Mouse (Mus musculus) midbrain, embryonic 14.5 days (tissue): ENCODE measurements around the gene Chd9. TPM values are rescaled to one million over a fixed set of nuclear protein-coding genes. Genes with fewer than 3 reads are reported as not detected.

Experiments
- ATAC-seq: fragments of 200-750 bp; cut with Nextera tagmentation; 2 replicates; pipeline ENCODE4 v1.8.0; 2017; ENCODE audit warnings: moderate number of reproducible peaks, moderate library complexity; ENCODE audit not compliant: low FRiP score, low TSS enrichment
- DNase-seq: peaks from one replicate; pipeline ENCODE4 v3.0.0-alpha.2; 2015
- H3K27ac ChIP-seq: fragments of 300-500 bp; sonication (generic); replicated peaks from 2 replicates; pipeline ENCODE4 v1.5.1; 2014; ENCODE audit warnings: mild to moderate bottlenecking, low read depth, low read length, moderate library complexity
- H3K27me3 ChIP-seq: fragments of 300-500 bp; sonication (generic); 2 replicates; pipeline ENCODE4 v1.6.1; 2014; ENCODE audit warnings: low read length, control low read depth, mixed read lengths; ENCODE audit not compliant: control insufficient read depth, insufficient read depth
- H3K36me3 ChIP-seq: fragments of 300-500 bp; sonication (generic); 2 replicates; pipeline ENCODE4 v1.6.1; 2014; ENCODE audit warnings: low read length, control low read depth; ENCODE audit not compliant: control insufficient read depth, insufficient read depth
- H3K4me1 ChIP-seq: fragments of 300-500 bp; sonication (generic); 2 replicates; pipeline ENCODE4 v1.6.1; 2014; ENCODE audit warnings: mild to moderate bottlenecking, antibody characterized with exemption, low read length, control low read depth; ENCODE audit not compliant: control insufficient read depth, insufficient read depth
- H3K4me2 ChIP-seq: fragments of 300-500 bp; sonication (generic); 2 replicates; pipeline ENCODE4 v1.6.1; 2014; ENCODE audit warnings: mild to moderate bottlenecking, low read length, moderate library complexity
- H3K4me3 ChIP-seq: fragments of 300-500 bp; sonication (generic); replicated peaks from 2 replicates; pipeline ENCODE4 v1.5.1; 2014; ENCODE audit warnings: low read depth, low read length
- H3K9ac ChIP-seq: fragments of 300-500 bp; sonication (generic); replicated peaks from 2 replicates; pipeline ENCODE4 v1.6.1; 2014; ENCODE audit warnings: mild to moderate bottlenecking, low read length, moderate library complexity
- H3K9me3 ChIP-seq: fragments of 300-500 bp; sonication (generic); 2 replicates; pipeline ENCODE4 v1.6.1; 2016; ENCODE audit warnings: low read length, control low read depth, mixed read lengths; ENCODE audit not compliant: control insufficient read depth
- WGBS: fragments of 180-500 bp; shearing (Covaris S2); extraction: QIAGEN DNeasy Blood & Tissue Kit; methylation state at CpG from one replicate; pipeline ENCODE4 v1.1.7; 2014; 5-methylcytosine and 5-hydroxymethylcytosine counted together
- polyA plus RNA-seq: library from polyadenylated mRNA; unstranded; fragments of >200 nt; fragmentation: Nextera tagmentation; extraction: Ambion mirVana; gene quantifications from 2 replicates; pipeline ENCODE4 v1.2.1, GENCODE M21; 2014

The Chd9 gene
- polyA plus RNA-seq, 1 experiment from 2014 or later, result 90.8 TPM

- ATAC-seq (no peak), DNase-seq (no peak)
- peaks cover 9% of the 10 kb centered on the region; the same call in 1 of the 2 replicates for H3K4me1 ChIP-seq
- H3K4me3 ChIP-seq, result no peak overlapping the region
- no peaks in the 10 kb centered on the region for H3K36me3 ChIP-seq
- H3K4me2 ChIP-seq, result no peak overlapping the region
- H3K27ac ChIP-seq, result no peak overlapping the region
- no peaks in the 10 kb centered on the region for H3K27me3 ChIP-seq
- no peak overlapping the region for H3K9ac ChIP-seq
- 91% methylated on average over 7 of the region's 7 CpGs for WGBS
- H3K9me3 ChIP-seq, result no peaks in the 10 kb centered on the region
Observed at GRCm38 (mm10) chr8:90847980-90848379, 19.8 kb downstream of the Chd9 start.

- 0 out of 2 replicates have a peak overlapping the region, but pooled peaks have one; percentile 3 for H3K4me2 ChIP-seq
- peaks cover 16% of the 10 kb centered on the region for H3K4me1 ChIP-seq
- H3K36me3 ChIP-seq, result no peaks in the 10 kb centered on the region
- H3K27ac ChIP-seq, result peak overlapping the region; percentile 77
- DNase-seq (peak; percentile 79), ATAC-seq (no peak; the same call in 1 of the 2 replicates)
- H3K27me3 ChIP-seq, result no peaks in the 10 kb centered on the region
- H3K9ac ChIP-seq, result 0 out of 2 replicates have a peak overlapping the region, but pooled peaks have one; percentile 10
- H3K9me3 ChIP-seq, result no peaks in the 10 kb centered on the region
- H3K4me3 ChIP-seq, result no peak overlapping the region
- 37% methylated on average over 11 of the region's 11 CpGs for WGBS
Observed at GRCm38 (mm10) chr8:90849462-90850050, 21.4 kb downstream of the Chd9 start.

GRCm38 (mm10) chr8:90851544-90851943, 23.4 kb downstream of the Chd9 start:
- WGBS, result 47% methylated on average over 8 of the region's 8 CpGs
- no peak for DNase-seq

GRCm38 (mm10) chr8:90853971-90854670, 26.0 kb downstream of the Chd9 start:
- Histone ChIP-seq H3K9ac (no peak overlapping the region), H3K27me3 (no peaks in the 10 kb centered on the region), H3K9me3 (no peaks in the 10 kb centered on the region), H3K4me3 (no peak overlapping the region), H3K4me2 (0 out of 2 replicates have a peak overlapping the region, but pooled peaks have one; percentile 16), H3K4me1 (peaks cover 21% of the 10 kb centered on the region), H3K27ac (peak overlapping the region; percentile 20), H3K36me3 (no peaks in the 10 kb centered on the region)
- ATAC-seq, result peak; percentile 46; the same call in 1 of the 2 replicates
- DNase-seq, result no peak
- 51% methylated on average over 9 of the region's 9 CpGs for WGBS

More at GRCm38 (mm10) chr8:90851544-90851943, 23.4 kb downstream of the Chd9 start:
- Histone ChIP-seq H3K9me3 (no peaks in the 10 kb centered on the region), H3K4me1 (peaks cover 22% of the 10 kb centered on the region), H3K27me3 (no peaks in the 10 kb centered on the region), H3K9ac (no peak overlapping the region), H3K4me2 (no peak overlapping the region), H3K27ac (no peak overlapping the region), H3K4me3 (no peak overlapping the region), H3K36me3 (no peaks in the 10 kb centered on the region)
- no peak for ATAC-seq

- no peaks in the 10 kb centered on the region for H3K36me3 ChIP-seq
Observed at GRCm38 (mm10) chr8:90854671-90855161, 26.6 kb downstream of the Chd9 start.

GRCm38 (mm10) chr8:90856171-90856570, 28.0 kb downstream of the Chd9 start:
- 93% methylated on average over 3 of the region's 3 CpGs for WGBS

More at GRCm38 (mm10) chr8:90854671-90855161, 26.6 kb downstream of the Chd9 start:
- DNase-seq (peak; percentile 69), ATAC-seq (peak; percentile 74)
- peak overlapping the region; percentile 20 for H3K27ac ChIP-seq
- H3K9me3 ChIP-seq, result no peaks in the 10 kb centered on the region
- no peak overlapping the region for H3K9ac ChIP-seq
- WGBS, result 11% methylated on average over 10 of the region's 10 CpGs
- H3K4me3 ChIP-seq, result no peak overlapping the region
- H3K4me1 ChIP-seq, result peaks cover 15% of the 10 kb centered on the region
- H3K4me2 ChIP-seq, result 0 out of 2 replicates have a peak overlapping the region, but pooled peaks have one; percentile 16
- H3K27me3 ChIP-seq, result no peaks in the 10 kb centered on the region

GRCm38 (mm10) chr8:90856952-90857351, 28.8 kb downstream of the Chd9 start:
- H3K4me2 ChIP-seq, result no peak overlapping the region
- H3K9me3 ChIP-seq, result no peaks in the 10 kb centered on the region
- WGBS, result 24% methylated on average over 1 of the region's 1 CpGs
- H3K9ac ChIP-seq, result no peak overlapping the region
- H3K36me3 ChIP-seq, result no peaks in the 10 kb centered on the region
- no peaks in the 10 kb centered on the region for H3K27me3 ChIP-seq
- H3K27ac ChIP-seq, result no peak overlapping the region
- no peak overlapping the region for H3K4me3 ChIP-seq
- H3K4me1 ChIP-seq, result peaks cover 22% of the 10 kb centered on the region
- ATAC-seq, result no peak
- no peak for DNase-seq

More at GRCm38 (mm10) chr8:90856171-90856570, 28.0 kb downstream of the Chd9 start:
- Histone ChIP-seq H3K4me2 (no peak overlapping the region), H3K27ac (no peak overlapping the region), H3K4me3 (no peak overlapping the region), H3K9ac (no peak overlapping the region), H3K36me3 (no peaks in the 10 kb centered on the region), H3K27me3 (no peaks in the 10 kb centered on the region), H3K4me1 (peaks cover 14% of the 10 kb centered on the region), H3K9me3 (no peaks in the 10 kb centered on the region)
- DNase-seq (no peak), ATAC-seq (no peak)

- Histone ChIP-seq H3K4me1 (peaks cover 31% of the 10 kb centered on the region), H3K27me3 (no peaks in the 10 kb centered on the region), H3K36me3 (no peaks in the 10 kb centered on the region), H3K4me2 (no peak overlapping the region), H3K27ac (no peak overlapping the region), H3K4me3 (no peak overlapping the region), H3K9me3 (no peaks in the 10 kb centered on the region), H3K9ac (no peak overlapping the region)
- 95% methylated on average over 2 of the region's 2 CpGs for WGBS
- ATAC-seq (no peak), DNase-seq (no peak)
Observed at GRCm38 (mm10) chr8:90858071-90858470, 29.9 kb downstream of the Chd9 start.
